Mouse (Mus musculus): ENCODE measurements around the gene Slc47a2. TPM values are rescaled to one million over a fixed set of nuclear protein-coding genes. Genes with fewer than 3 reads are reported as not detected.

Gene Slc47a2
- polyA plus RNA-seq, 1 experiment from 2014 or later: not detected

DNA sequence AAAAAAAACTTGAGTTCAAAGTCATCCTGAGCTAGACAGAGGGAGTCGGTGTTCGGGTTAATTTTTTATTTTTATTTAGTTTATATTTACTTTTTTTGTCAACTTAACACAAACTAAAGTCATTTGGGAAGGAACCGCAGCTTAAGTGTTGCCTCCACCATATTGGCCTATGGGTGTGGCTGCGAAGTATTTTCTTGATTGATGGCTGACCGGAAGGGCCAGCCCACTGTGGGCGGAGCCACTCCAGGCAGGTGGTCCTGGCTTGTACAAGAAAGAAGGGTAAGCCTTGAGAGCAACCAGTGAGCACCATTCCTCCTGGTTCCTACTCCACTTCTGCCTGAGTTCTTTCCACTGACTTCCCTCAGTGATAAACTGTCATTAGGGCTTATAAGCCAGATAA is 21.4 kb upstream of the Slc47a2 start:
- no peak overlapping the region for H3K9ac ChIP-seq
- no peaks in the 10 kb centered on the region for H3K36me3 ChIP-seq
- no peaks in the 10 kb centered on the region for H3K4me1 ChIP-seq
- 90% methylated on average over 6 of the region's 6 CpGs for WGBS
- H3K4me2 ChIP-seq (replicated peaks): no peak overlapping the region
- H3K9me3 ChIP-seq: no peaks in the 10 kb centered on the region
- no peak for ATAC-seq (ENCODE audit: low FRiP score, low read depth)
- no peaks in the 10 kb centered on the region for H3K27me3 ChIP-seq (replicated peaks)
- H3K4me3 ChIP-seq: no peak overlapping the region
- H3K27ac ChIP-seq: no peak overlapping the region

DNA sequence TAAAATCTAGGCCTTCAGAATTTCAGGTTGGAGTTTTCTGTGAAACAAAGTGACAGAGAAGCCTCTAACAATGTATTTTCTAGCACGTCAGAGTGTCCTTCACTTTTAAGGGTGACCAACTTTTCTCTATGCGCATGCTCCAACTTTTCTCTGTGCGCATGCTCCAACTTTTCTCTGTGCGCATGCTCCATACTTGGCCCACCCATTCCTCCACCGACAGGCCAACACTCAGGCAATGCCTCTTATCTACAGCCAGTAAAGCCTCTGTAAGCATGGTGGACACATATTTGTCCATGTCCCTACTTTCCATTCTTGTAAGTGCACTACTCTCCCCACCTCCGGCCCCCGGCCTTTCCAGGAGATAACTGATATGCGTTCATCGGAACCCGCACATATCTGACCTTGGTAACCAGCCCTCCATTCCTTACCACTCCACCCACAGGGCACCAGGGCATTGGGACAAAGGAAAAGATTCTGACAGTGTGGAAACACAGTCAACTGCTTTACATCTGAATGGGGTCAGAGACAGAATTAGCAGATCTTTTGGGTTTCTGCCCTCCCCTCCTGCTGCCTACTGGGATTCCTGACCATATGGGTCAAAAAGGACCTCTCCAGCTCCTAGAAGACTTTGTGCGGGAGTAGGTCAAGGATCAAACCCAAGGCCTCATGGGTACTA is 19.0 kb upstream of the Slc47a2 start:
- Histone ChIP-seq H3K4me3 (no peak overlapping the region), H3K36me3 (no peaks in the 10 kb centered on the region), H3K27ac (no peak overlapping the region), H3K27me3 (replicated peaks) (no peaks in the 10 kb centered on the region), H3K4me2 (replicated peaks) (no peak overlapping the region), H3K9ac (no peak overlapping the region), H3K9me3 (no peaks in the 10 kb centered on the region), H3K4me1 (no peaks in the 10 kb centered on the region)
- ATAC-seq (ENCODE audit: low FRiP score, low read depth): no peak
- 89% methylated on average over 11 of the region's 11 CpGs for WGBS

DNA sequence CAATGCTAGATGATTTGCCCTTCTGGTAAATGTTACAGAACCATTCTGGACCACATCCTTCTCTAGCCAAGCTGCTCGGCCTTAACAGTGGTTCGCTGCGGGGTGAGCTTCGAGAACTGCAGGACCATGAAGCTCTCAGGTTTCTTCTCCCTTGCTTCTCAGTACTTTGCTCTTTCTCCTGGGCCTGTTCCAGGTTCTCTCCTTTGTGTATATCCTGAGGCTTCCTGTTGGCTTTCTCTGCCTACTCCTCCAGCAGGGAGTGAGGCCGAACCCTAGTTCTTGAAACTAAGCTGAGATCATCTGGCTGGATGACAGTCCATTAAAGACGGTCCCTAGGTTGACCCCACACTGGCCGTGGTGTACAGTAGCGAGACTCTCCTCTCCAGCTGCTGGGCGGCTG is 13.9 kb upstream of the Slc47a2 start:
- Histone ChIP-seq H3K4me3 (no peak overlapping the region), H3K9me3 (no peaks in the 10 kb centered on the region), H3K27ac (no peak overlapping the region), H3K36me3 (no peaks in the 10 kb centered on the region), H3K9ac (no peak overlapping the region), H3K4me1 (no peaks in the 10 kb centered on the region), H3K27me3 (replicated peaks) (no peaks in the 10 kb centered on the region), H3K4me2 (replicated peaks) (no peak overlapping the region)
- WGBS: 86% methylated on average over 9 of the region's 9 CpGs
- ATAC-seq (ENCODE audit: low FRiP score, low read depth): no peak

DNA sequence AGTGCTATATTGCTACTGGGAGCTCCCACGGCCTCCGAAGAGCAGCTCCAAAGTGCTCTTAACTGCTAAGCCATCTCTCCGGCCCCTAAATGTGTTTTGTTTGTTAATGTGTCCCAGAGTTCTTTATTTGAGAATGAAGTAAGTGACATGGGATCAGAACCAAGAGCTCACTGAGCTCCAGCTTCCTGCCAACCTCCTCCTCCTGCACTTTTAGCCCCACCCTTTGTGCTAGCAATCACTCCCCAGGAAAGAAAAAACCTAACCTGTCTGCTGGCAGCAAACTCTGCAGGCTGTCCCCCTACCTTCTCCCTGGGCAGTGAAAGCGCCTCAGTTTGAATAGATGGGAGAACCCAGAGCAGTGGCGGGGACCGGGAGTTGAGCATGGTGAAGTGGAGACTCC is 13.5 kb upstream of the Slc47a2 start:
- WGBS: 82% methylated on average over 6 of the region's 6 CpGs
- H3K36me3 ChIP-seq: no peaks in the 10 kb centered on the region
- no peak overlapping the region for H3K4me3 ChIP-seq
- H3K4me1 ChIP-seq: no peaks in the 10 kb centered on the region
- no peak overlapping the region for H3K9ac ChIP-seq
- ATAC-seq (ENCODE audit: low FRiP score, low read depth): no peak
- no peak overlapping the region for H3K4me2 ChIP-seq (replicated peaks)
- no peak overlapping the region for H3K27ac ChIP-seq
- H3K27me3 ChIP-seq (replicated peaks): no peaks in the 10 kb centered on the region
- no peaks in the 10 kb centered on the region for H3K9me3 ChIP-seq

DNA sequence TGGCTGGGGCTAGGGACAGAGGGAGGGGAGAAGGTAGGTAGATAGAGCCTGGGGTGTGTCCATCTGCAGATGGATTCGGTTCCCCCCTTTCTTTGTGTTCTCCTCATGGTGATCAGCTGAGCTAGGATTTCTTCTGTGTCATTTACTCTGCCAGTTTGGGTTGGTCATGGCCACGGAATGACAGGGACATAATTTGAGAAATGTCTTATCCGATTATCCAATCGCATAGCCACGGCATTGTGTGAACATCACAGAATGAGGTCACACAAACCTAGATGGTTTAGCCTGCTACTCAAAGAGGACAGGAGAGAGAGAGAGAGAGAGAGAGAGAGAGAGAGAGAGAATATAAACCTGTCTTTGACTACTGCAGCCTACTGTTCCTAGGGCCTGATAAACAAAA is 12.7 kb upstream of the Slc47a2 start:
- Histone ChIP-seq H3K27me3 (replicated peaks) (no peaks in the 10 kb centered on the region), H3K4me3 (no peak overlapping the region), H3K9me3 (no peaks in the 10 kb centered on the region), H3K9ac (no peak overlapping the region), H3K4me2 (replicated peaks) (no peak overlapping the region), H3K27ac (no peak overlapping the region), H3K4me1 (no peaks in the 10 kb centered on the region), H3K36me3 (no peaks in the 10 kb centered on the region)
- WGBS: 85% methylated on average over 5 of the region's 5 CpGs
- ATAC-seq (ENCODE audit: low FRiP score, low read depth): no peak

DNA sequence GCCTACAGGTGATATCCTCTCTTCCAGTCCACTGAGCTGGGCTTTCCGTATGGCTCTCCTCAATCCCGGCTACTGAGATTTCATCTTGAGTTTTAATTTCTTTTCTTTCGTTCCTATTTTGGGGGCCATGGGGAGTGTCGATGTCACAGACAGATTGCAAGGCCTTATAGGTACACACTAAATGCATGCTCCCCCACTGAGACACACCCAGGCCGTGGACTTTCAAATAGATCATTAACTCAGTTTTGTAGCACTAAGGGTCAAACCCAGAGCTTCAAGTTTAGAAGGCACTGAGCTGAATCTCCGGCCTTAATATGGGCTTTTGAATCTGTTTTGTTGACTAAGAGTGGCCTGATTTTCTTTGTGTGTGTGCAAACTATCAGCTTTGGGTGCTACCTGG is 11.7 kb upstream of the Slc47a2 start:
- whole genome bisulfite sequencing: 77% methylated on average over 6 of the region's 6 CpGs
- no peak for ATAC-seq (ENCODE audit: low FRiP score, low read depth)

DNA sequence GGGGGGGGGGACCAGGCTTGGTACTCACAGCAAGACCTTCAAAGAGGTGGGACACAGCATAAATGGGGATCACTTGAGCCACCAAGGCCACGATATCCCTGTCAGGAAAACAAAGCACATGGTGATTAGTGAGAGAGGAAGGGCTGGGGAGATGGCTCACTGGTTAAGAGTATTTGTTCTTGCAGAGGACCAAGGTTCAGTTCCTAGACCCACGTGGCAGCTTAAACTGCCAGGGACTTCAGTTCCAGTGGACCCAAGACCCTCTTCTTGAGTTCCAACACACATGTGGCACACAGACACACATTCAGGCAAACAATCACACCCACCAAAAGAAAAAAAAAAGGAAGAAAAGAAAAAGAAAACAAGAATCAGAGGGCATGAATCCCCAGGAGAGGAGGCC is 10.4 kb upstream of the Slc47a2 start:
- Histone ChIP-seq H3K9me3 (no peaks in the 10 kb centered on the region), H3K27ac (no peak overlapping the region), H3K4me1 (no peaks in the 10 kb centered on the region), H3K36me3 (no peaks in the 10 kb centered on the region), H3K4me2 (replicated peaks) (no peak overlapping the region), H3K27me3 (replicated peaks) (no peaks in the 10 kb centered on the region), H3K4me3 (no peak overlapping the region), H3K9ac (no peak overlapping the region)
- WGBS: 59% methylated on average over 2 of the region's 2 CpGs
- ATAC-seq (ENCODE audit: low FRiP score, low read depth): no peak

More for the DNA sequence above, 11.7 kb upstream of the Slc47a2 start:
- Histone ChIP-seq H3K9me3 (no peaks in the 10 kb centered on the region), H3K4me2 (replicated peaks) (no peak overlapping the region), H3K4me3 (no peak overlapping the region), H3K36me3 (no peaks in the 10 kb centered on the region), H3K9ac (no peak overlapping the region), H3K27ac (no peak overlapping the region), H3K4me1 (no peaks in the 10 kb centered on the region), H3K27me3 (replicated peaks) (no peaks in the 10 kb centered on the region)

DNA sequence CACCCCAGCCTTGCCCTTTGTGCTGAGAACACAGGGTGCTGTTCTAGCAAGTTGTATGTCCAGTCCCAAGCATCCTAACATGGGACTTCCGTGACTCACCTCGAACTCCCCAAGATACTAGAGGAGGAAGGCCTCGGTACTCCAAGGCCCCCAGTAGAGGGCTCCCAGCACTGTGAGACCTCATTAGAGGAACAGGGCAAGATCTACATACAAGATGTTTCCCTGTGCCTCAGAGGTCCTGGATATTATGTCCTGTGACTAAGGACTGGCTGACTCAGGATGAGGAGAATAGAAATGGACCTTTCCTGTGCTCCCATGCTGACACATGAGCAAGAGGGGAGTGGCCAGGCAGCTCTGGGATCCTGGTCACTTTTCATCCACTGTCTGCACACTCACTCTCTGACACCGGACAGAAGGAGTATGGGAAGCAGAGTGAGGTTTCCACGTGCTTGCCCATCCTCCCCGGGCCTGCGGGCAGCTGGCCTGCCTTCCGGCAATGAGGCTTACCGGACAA is 9.5 kb upstream of the Slc47a2 start:
- no peaks in the 10 kb centered on the region for H3K9me3 ChIP-seq
- 59% methylated on average over 9 of the region's 9 CpGs for WGBS
- no peak for ATAC-seq (ENCODE audit: low FRiP score, low read depth)
- no peak overlapping the region for H3K9ac ChIP-seq
- no peak overlapping the region for H3K27ac ChIP-seq
- no peaks in the 10 kb centered on the region for H3K27me3 ChIP-seq (replicated peaks)
- no peak overlapping the region for H3K4me2 ChIP-seq (replicated peaks)
- no peaks in the 10 kb centered on the region for H3K36me3 ChIP-seq
- H3K4me1 ChIP-seq: no peaks in the 10 kb centered on the region
- H3K4me3 ChIP-seq: no peak overlapping the region

DNA sequence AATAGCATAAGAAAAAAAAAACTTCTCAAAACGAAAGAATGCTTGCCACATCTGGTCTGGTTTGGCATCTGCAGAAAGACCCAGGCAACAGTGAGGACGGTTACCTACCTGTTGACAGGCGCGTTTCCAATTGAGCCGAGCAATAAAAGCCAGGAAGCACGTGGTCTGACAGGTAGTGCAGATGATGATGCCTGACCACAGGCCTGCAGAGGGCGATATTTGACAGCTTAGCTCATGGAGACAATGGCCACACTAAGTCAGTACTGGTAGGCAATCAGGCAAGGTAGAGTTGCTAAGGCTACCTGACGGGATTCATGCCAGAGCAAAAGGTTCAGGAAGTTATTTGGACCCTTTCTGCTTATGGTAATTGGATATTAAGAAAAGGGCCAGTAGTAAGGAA is 6.7 kb upstream of the Slc47a2 start:
- H3K9me3 ChIP-seq: no peaks in the 10 kb centered on the region
- no peak overlapping the region for H3K27ac ChIP-seq
- 0 out of 2 replicates have a peak, but pooled peaks cover 6% of the 10 kb centered on the region for H3K27me3 ChIP-seq (replicated peaks)
- no peak overlapping the region for H3K4me3 ChIP-seq
- WGBS: 12% methylated on average over 8 of the region's 8 CpGs
- H3K4me2 ChIP-seq (replicated peaks): no peak overlapping the region
- no peaks in the 10 kb centered on the region for H3K36me3 ChIP-seq
- no peak for ATAC-seq (ENCODE audit: low FRiP score, low read depth)
- no peak overlapping the region for H3K9ac ChIP-seq
- H3K4me1 ChIP-seq: no peaks in the 10 kb centered on the region

DNA sequence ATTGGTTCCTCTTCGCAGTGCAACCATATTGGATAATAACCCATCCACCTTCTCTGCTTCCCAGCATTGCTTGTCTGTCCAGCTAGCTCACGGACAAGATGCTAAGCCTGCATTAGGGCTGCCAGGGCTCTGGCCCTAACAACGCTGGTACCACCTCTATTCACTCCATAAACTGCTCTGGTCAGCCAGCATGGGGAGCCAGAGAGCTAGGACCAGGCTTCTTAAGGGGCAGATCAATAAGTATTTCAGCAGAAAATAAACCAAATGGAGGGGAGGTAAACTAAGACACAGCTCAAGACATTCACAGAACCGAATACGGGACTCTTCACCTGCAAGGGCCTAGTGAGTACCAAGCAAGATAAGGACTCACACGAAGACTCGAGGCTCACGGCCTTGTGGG is 3.5 kb upstream of the Slc47a2 start:
- WGBS: 59% methylated on average over 8 of the region's 8 CpGs
- Histone ChIP-seq H3K36me3 (no peaks in the 10 kb centered on the region), H3K4me1 (peaks cover 12% of the 10 kb centered on the region; the same call in 1 of the 2 replicates), H3K4me3 (no peak overlapping the region), H3K27me3 (replicated peaks) (peaks cover 37% of the 10 kb centered on the region), H3K4me2 (replicated peaks) (no peak overlapping the region), H3K9me3 (no peaks in the 10 kb centered on the region), H3K27ac (no peak overlapping the region), H3K9ac (no peak overlapping the region)
- no peak for ATAC-seq (ENCODE audit: low FRiP score, low read depth)

DNA sequence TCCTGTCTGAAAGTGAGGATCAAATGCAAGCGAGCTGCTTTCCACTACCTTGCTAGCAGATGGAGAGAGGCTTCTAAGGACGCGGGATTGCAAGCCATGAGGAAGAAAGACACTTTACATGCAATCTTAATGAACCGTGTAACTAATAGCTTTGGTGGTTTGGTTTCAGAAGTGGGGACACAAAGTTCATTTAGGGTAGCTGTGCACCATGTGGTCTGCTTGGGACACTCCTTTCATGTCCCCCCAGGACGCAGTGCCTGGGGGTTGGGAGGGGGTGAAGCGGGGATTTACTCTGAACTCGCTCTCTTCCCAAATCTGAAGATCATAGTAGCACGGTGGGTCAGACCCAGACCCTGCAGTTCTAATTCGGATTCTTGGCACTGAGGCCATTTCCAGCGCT is 689 bp downstream of the Slc47a2 start:
- H3K4me2 ChIP-seq (replicated peaks): peak overlapping the region; percentile 69
- peaks cover 38% of the 10 kb centered on the region for H3K27me3 ChIP-seq (replicated peaks)
- 13% methylated on average over 10 of the region's 10 CpGs for WGBS
- H3K9ac ChIP-seq: no peak overlapping the region
- peaks cover 12% of the 10 kb centered on the region; the same call in 1 of the 2 replicates for H3K4me1 ChIP-seq
- ATAC-seq (ENCODE audit: low FRiP score, low read depth): no peak
- no peaks in the 10 kb centered on the region for H3K36me3 ChIP-seq
- no peaks in the 10 kb centered on the region for H3K9me3 ChIP-seq
- H3K4me3 ChIP-seq: peak overlapping the region; percentile 33; the same call in 1 of the 2 replicates
- no peak overlapping the region for H3K27ac ChIP-seq

DNA sequence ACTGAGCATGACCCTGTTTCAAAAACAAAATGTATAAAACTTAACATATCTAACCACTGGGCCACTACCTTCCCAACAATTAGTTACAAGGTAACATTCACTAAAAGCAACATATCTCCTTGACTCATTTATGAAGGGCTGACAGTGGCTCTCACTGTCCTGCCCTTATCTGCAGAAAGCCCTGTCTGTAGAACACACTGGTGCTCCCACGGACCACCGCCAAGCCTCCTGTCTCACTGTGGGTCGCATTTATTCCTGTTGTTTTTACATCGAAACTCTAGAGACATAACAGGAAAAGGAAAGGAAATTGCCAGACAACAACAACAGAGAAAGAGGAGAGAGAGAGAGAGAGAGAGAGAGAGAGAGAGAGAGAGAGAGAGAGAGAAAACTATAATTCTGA is 1.4 kb downstream of the Slc47a2 start:
- Histone ChIP-seq H3K4me1 (peaks cover 12% of the 10 kb centered on the region; the same call in 1 of the 2 replicates), H3K27ac (no peak overlapping the region), H3K9me3 (no peaks in the 10 kb centered on the region), H3K36me3 (no peaks in the 10 kb centered on the region), H3K27me3 (replicated peaks) (peaks cover 36% of the 10 kb centered on the region), H3K4me2 (replicated peaks) (no peak overlapping the region), H3K4me3 (no peak overlapping the region), H3K9ac (no peak overlapping the region)
- ATAC-seq (ENCODE audit: low FRiP score, low read depth): no peak
- WGBS: 83% methylated on average over 4 of the region's 4 CpGs

DNA sequence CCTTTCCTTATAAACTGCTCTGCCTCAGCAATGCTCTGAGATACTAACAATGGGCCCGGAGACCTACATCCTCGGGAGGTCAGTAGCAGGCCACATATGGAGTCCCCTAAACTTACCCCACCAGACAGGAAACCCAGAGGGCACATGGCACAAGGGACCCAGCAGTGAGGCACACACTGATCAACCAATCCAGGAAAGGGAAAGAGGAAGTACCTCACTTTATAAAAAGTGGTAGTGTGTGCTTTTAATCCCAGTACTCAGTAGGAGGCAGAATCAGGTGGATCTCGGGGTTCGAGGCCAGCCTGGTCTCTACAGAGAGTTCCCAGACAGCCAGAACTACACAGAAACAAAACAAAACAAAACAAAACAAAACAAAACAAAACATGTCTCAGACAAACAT is 2.3 kb downstream of the Slc47a2 start:
- no peak for ATAC-seq (ENCODE audit: low FRiP score, low read depth)
- Histone ChIP-seq H3K9ac (no peak overlapping the region), H3K27me3 (replicated peaks) (peaks cover 31% of the 10 kb centered on the region)

More for the DNA sequence above, 2.3 kb downstream of the Slc47a2 start:
- no peaks in the 10 kb centered on the region for H3K9me3 ChIP-seq
- no peaks in the 10 kb centered on the region for H3K36me3 ChIP-seq
- no peak overlapping the region for H3K4me3 ChIP-seq
- peaks cover 12% of the 10 kb centered on the region; the same call in 1 of the 2 replicates for H3K4me1 ChIP-seq
- H3K4me2 ChIP-seq (replicated peaks): no peak overlapping the region
- 87% methylated on average over 4 of the region's 4 CpGs for WGBS
- H3K27ac ChIP-seq: no peak overlapping the region
